Mouse (Mus musculus): ENCODE measurements around the gene Tex33.

DNA sequence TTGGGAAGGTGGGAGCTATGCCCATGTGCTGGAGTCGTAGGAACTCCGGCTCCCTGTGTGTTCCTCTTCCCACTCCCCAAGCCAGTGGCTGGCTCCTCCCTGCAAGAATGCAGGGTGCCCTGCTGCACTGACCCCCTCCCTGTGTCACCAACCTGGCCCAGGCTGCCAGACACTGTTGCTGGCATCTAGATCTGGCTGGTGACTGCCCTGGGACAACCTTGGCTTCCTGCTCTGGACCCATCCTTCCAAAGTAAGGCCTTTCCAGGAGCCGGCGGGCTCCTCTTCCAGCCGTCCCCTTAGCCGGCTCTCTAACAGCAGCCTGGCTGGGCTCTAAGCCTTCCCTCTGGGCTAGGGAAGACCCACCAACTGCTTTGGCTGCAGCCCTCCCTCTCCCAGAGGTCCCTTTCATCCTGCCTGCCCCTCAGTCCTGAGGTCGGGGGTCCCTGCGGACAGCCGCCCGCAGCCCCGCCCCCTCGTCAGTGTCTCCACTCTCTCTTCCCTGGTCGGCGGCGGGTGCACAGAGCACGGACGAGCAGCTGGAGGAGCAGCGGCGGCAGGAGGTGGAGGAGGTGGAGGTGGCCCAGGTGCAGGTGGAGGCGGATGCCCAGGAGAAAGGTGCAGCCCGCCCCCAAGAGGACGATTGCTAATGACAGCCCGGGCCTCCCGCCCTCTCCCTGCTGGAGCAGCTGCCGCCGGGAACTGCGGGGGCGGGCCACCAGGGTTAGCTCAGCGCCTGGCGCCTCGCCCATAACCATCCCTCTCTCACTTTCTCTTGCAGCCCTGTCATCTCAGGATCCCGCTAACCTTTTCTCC is 40.9 kb upstream of the Tex33 start:
- TF ChIP-seq CTCF (IDR thresholded peaks at IDR 0.05; ENCODE audit: insufficient read depth, low read length), result no peak
- no peak for TF ChIP-seq POLR2A (IDR thresholded peaks at IDR 0.05; ENCODE audit: borderline replicate concordance, extremely low read depth, low read depth, low read length)
